Mouse (Mus musculus): ENCODE measurements around the gene Myo7a. TPM values are rescaled to one million over a fixed set of nuclear protein-coding genes. Genes with fewer than 3 reads are reported as not detected.

Myo7a gene
- total RNA-seq, 2 experiments from 2014 or later: 2.8 to 12.7 TPM

Other genes with a start within 250 kb of the Myo7a start
- gene Gdpd4, start 199.6 kb downstream of the Myo7a start, total RNA-seq (2015; ENCODE audit: low replicate concordance): not detected in 2 replicates
- gene Gdpd4, start 199.6 kb downstream of the Myo7a start, total RNA-seq (2017; ENCODE audit: low replicate concordance): not detected in 2 replicates
- 4.8 and 5.0 TPM in 2 replicates for gene Omp, start 26.0 kb upstream of the Myo7a start, total RNA-seq (2015; ENCODE audit: low replicate concordance)
- 11.2 and 20.9 TPM in 2 replicates for gene Omp, start 26.0 kb upstream of the Myo7a start, total RNA-seq (2017; ENCODE audit: low replicate concordance)
- gene Capn5, start 58.8 kb upstream of the Myo7a start, total RNA-seq (2015; ENCODE audit: low replicate concordance): 18.0 and 21.7 TPM in 2 replicates
- 20.1 and 31.3 TPM in 2 replicates for gene Capn5, start 58.8 kb upstream of the Myo7a start, total RNA-seq (2017; ENCODE audit: low replicate concordance)
- not detected in 2 replicates for gene B3gnt6, start 80.0 kb upstream of the Myo7a start, total RNA-seq (2015; ENCODE audit: low replicate concordance)
- gene B3gnt6, start 80.0 kb upstream of the Myo7a start, total RNA-seq (2017; ENCODE audit: low replicate concordance): not detected in 2 replicates
- 18.4 and 22.2 TPM in 2 replicates for gene Acer3, start 201.7 kb upstream of the Myo7a start, total RNA-seq (2015; ENCODE audit: low replicate concordance)
- gene Acer3, start 201.7 kb upstream of the Myo7a start, total RNA-seq (2017; ENCODE audit: low replicate concordance): 17.0 and 27.6 TPM in 2 replicates
- not detected in 2 replicates for gene Tsku, start 241.8 kb upstream of the Myo7a start, total RNA-seq (2015; ENCODE audit: low replicate concordance)
- gene Tsku, start 241.8 kb upstream of the Myo7a start, total RNA-seq (2017; ENCODE audit: low replicate concordance): 1.1 TPM in 1 of 2 replicates, not detected in the other

Measured in erythroblast, adult 5-6 weeks (primary cell).